Mouse (Mus musculus) MEL (cell line): ENCODE measurements around the gene Psmb7. TPM values are rescaled to one million over a fixed set of nuclear protein-coding genes. Genes with fewer than 3 reads are reported as not detected.

Experiments used
- DNase-seq: peaks from one replicate; pipeline ENCODE4 v3.0.0; 2011; ENCODE audit warnings: low read depth, low spot score
- H3K27ac ChIP-seq: 2 replicates; pipeline ENCODE4 v1.5.1; 2012; ENCODE audit warnings: low read depth, mild to moderate bottlenecking, control low read depth, low read length, moderate library complexity; ENCODE audit not compliant: control insufficient read depth
- H3K27me3 ChIP-seq, 2 experiments: fragments of 150-350 bp in 1 of 2; sonication (generic) in 1 of 2; 2 replicates each; pipeline ENCODE4 v1.6.1; 2012; ENCODE audit warnings: low read length in 2 of 2, mild to moderate bottlenecking in 2 of 2, improper control_type of control experiment in 1 of 2, moderate library complexity in 1 of 2; ENCODE audit not compliant: insufficient read depth in 2 of 2, control insufficient read depth in 1 of 2
- H3K36me3 ChIP-seq, 2 experiments: 2 replicates each; pipeline ENCODE4 v1.6.1; 2012 to 2014; ENCODE audit warnings: low read length in 2 of 2, improper control_type of control experiment in 1 of 2, inconsistent platforms in 1 of 2, mild to moderate bottlenecking in 1 of 2; ENCODE audit not compliant: insufficient read depth in 2 of 2, control insufficient read depth in 1 of 2
- H3K4me1 ChIP-seq, 2 experiments: fragments of 150-350 bp in 1 of 2; sonication (generic) in 1 of 2; 2 replicates each; pipeline ENCODE4 v1.6.1; 2012; ENCODE audit warnings: low read length in 2 of 2, improper control_type of control experiment in 1 of 2, mild to moderate bottlenecking in 1 of 2; ENCODE audit not compliant: insufficient read depth in 2 of 2, control insufficient read depth in 1 of 2
- H3K4me3 ChIP-seq, 2 experiments: fragments of 150-350 bp in 1 of 2; sonication (generic) in 1 of 2; 2 replicates each; pipeline ENCODE4 v1.5.1; 2012; ENCODE audit warnings: low read depth in 2 of 2, low read length in 2 of 2, mild to moderate bottlenecking in 2 of 2, moderate library complexity in 2 of 2, control low read depth in 1 of 2, improper control_type of control experiment in 1 of 2; ENCODE audit not compliant: control insufficient read depth in 1 of 2, insufficient read depth in 1 of 2
- H3K79me2 ChIP-seq: 2 replicates; pipeline ENCODE4 v1.6.1; 2012; ENCODE audit warnings: mild to moderate bottlenecking, low read length, moderate library complexity; ENCODE audit not compliant: control insufficient read depth, poor library complexity, insufficient read depth
- H3K9ac ChIP-seq: 2 replicates; pipeline ENCODE4 v1.6.1; 2012; ENCODE audit warnings: low read depth, mild to moderate bottlenecking, control low read depth, low read length, moderate library complexity; ENCODE audit not compliant: control insufficient read depth, poor library complexity, severe bottlenecking
- H3K9me3 ChIP-seq: fragments of 150-350 bp; sonication (generic); replicated peaks from 2 replicates; pipeline ENCODE4 v1.6.1; 2012; ENCODE audit warnings: mild to moderate bottlenecking, low read length, improper control_type of control experiment, moderate library complexity; ENCODE audit not compliant: insufficient read depth
- BHLHE40 ChIP-seq: IDR thresholded peaks from 2 replicates; pipeline ENCODE4 v1.6.1; 2012; ENCODE audit warnings: low read depth, mild to moderate bottlenecking, inconsistent platforms, low read length, improper control_type of control experiment, borderline replicate concordance
- CHD1 ChIP-seq: IDR thresholded peaks from 2 replicates; pipeline ENCODE4 v1.6.1; 2012; ENCODE audit warnings: low read depth, mild to moderate bottlenecking, inconsistent platforms, low read length, improper control_type of control experiment
- CHD2 ChIP-seq: IDR thresholded peaks from 2 replicates; pipeline ENCODE4 v1.6.1; 2011; ENCODE audit warnings: low read length, improper control_type of control experiment
- ELF1 ChIP-seq: IDR thresholded peaks from 2 replicates; pipeline ENCODE4 v1.6.1; 2014; ENCODE audit warnings: low read depth, mild to moderate bottlenecking, inconsistent platforms, low read length, improper control_type of control experiment, moderate library complexity
- EP300 ChIP-seq, 2 experiments: IDR thresholded peaks; 2 replicates each; pipeline ENCODE4 v1.6.1; 2011; ENCODE audit warnings: improper control_type of control experiment in 2 of 2, low read length in 2 of 2, low read depth in 1 of 2, mild to moderate bottlenecking in 1 of 2
- ETS1 ChIP-seq: IDR thresholded peaks from 2 replicates; pipeline ENCODE4 v1.6.1; 2012; ENCODE audit warnings: low read depth, mild to moderate bottlenecking, inconsistent platforms, low read length, improper control_type of control experiment, moderate library complexity
- GABPA ChIP-seq: IDR thresholded peaks from 2 replicates; pipeline ENCODE4 v1.6.1; 2012; ENCODE audit warnings: low read depth, mild to moderate bottlenecking, inconsistent platforms, low read length, improper control_type of control experiment, moderate library complexity
- GATA1 ChIP-seq: IDR thresholded peaks from 2 replicates; pipeline ENCODE4 v1.6.1; 2011; ENCODE audit warnings: low read depth, low read length, improper control_type of control experiment
- KAT2A ChIP-seq: conservative IDR thresholded peaks from 2 replicates; pipeline ENCODE4 v1.6.1; 2012; ENCODE audit warnings: low read depth, low read length, improper control_type of control experiment, inconsistent platforms
- MAFK ChIP-seq: IDR thresholded peaks from 2 replicates; pipeline ENCODE4 v1.6.1; 2011; ENCODE audit warnings: low read depth, mild to moderate bottlenecking, low read length, improper control_type of control experiment, borderline replicate concordance
- MAX ChIP-seq: IDR thresholded peaks from 2 replicates; pipeline ENCODE4 v1.6.1; 2011; ENCODE audit warnings: low read length, improper control_type of control experiment
- MAZ ChIP-seq: IDR thresholded peaks from 2 replicates; pipeline ENCODE4 v1.6.1; 2012; ENCODE audit warnings: low read depth, mild to moderate bottlenecking, inconsistent platforms, low read length, improper control_type of control experiment
- MXI1 ChIP-seq: IDR thresholded peaks from 2 replicates; pipeline ENCODE4 v1.6.1; 2011; ENCODE audit warnings: mild to moderate bottlenecking, low read depth, low read length, improper control_type of control experiment
- MYC ChIP-seq: IDR thresholded peaks from 2 replicates; pipeline ENCODE4 v1.6.1; 2011; ENCODE audit warnings: low read depth, mild to moderate bottlenecking, low read length, improper control_type of control experiment, moderate library complexity
- POLR2A ChIP-seq, 2 experiments: IDR thresholded peaks; 2 replicates each; pipeline ENCODE4 v1.6.1; 2011 to 2012; ENCODE audit warnings: low read length in 2 of 2, mild to moderate bottlenecking in 2 of 2, control low read depth in 1 of 2, improper control_type of control experiment in 1 of 2, low read depth in 1 of 2, moderate library complexity in 1 of 2; ENCODE audit not compliant: control insufficient read depth in 1 of 2, insufficient read depth in 1 of 2, poor library complexity in 1 of 2
- POLR2AphosphoS5 ChIP-seq: IDR thresholded peaks from 2 replicates; pipeline ENCODE4 v1.6.1; 2012; ENCODE audit warnings: low read depth, borderline replicate concordance, mild to moderate bottlenecking, inconsistent platforms, low read length, moderate library complexity, mixed read lengths
- RCOR1 ChIP-seq: IDR thresholded peaks from 2 replicates; pipeline ENCODE4 v1.6.1; 2012; ENCODE audit warnings: low read depth, mild to moderate bottlenecking, inconsistent platforms, low read length, improper control_type of control experiment
- SMC3 ChIP-seq: IDR thresholded peaks from 2 replicates; pipeline ENCODE4 v1.6.1; 2011; ENCODE audit warnings: low read depth, low read length, improper control_type of control experiment
- UBTF ChIP-seq: IDR thresholded peaks from 2 replicates; pipeline ENCODE4 v1.6.1; 2012; ENCODE audit warnings: low read depth, mild to moderate bottlenecking, inconsistent platforms, low read length, improper control_type of control experiment, moderate library complexity, borderline replicate concordance; ENCODE audit not compliant: insufficient read depth
- USF1 ChIP-seq: IDR thresholded peaks from 2 replicates; pipeline ENCODE4 v1.6.1; 2014; ENCODE audit warnings: low read depth, mild to moderate bottlenecking, inconsistent platforms, low read length, improper control_type of control experiment, moderate library complexity
- USF2 ChIP-seq, 2 experiments: IDR thresholded peaks; 2 replicates each; pipeline ENCODE4 v1.6.1; 2011 to 2012; ENCODE audit warnings: improper control_type of control experiment in 2 of 2, low read length in 2 of 2, borderline replicate concordance in 1 of 2, inconsistent platforms in 1 of 2, low read depth in 1 of 2, mild to moderate bottlenecking in 1 of 2; ENCODE audit not compliant: insufficient read depth in 1 of 2
- ZMIZ1 ChIP-seq: IDR thresholded peaks from 2 replicates; pipeline ENCODE4 v1.6.1; 2012; ENCODE audit warnings: low read depth, mild to moderate bottlenecking, inconsistent platforms, low read length, improper control_type of control experiment, moderate library complexity
- ZNF384 ChIP-seq: IDR thresholded peaks from 2 replicates; pipeline ENCODE4 v1.6.1; 2012; ENCODE audit warnings: low read depth, mild to moderate bottlenecking, inconsistent platforms, low read length, improper control_type of control experiment
- polyA plus RNA-seq, 2 experiments: library from polyadenylated mRNA; stranded (reverse) in 1 of 2; unstranded in 1 of 2; fragments of >175 nt in 1 of 2; fragments of >200 nt in 1 of 2; gene quantifications; 2 replicates each; pipeline versions ENCODE4 v1.2.1 to v1.2.4; 2012; ENCODE audit warnings: low replicate concordance in 2 of 2, low read depth in 1 of 2; ENCODE audit not compliant: insufficient read length in 2 of 2, insufficient read depth in 1 of 2, missing spikeins in 1 of 2
- total RNA-seq: library from RNA; depleted of rRNA; stranded (reverse); fragments of 300-350 nt; gene quantifications from 2 replicates; pipeline ENCODE4 v1.2.3, GENCODE M21; 2012

The Psmb7 gene
- total and polyA plus RNA-seq, 3 experiments, result 337 to 367 TPM; not detected in 1

- Histone ChIP-seq H3K36me3 (no peaks in the 10 kb centered on the region), H3K4me1 (no peaks in the 10 kb centered on the region), H3K9ac (no peak overlapping the region), H3K9me3 (no peaks in the 10 kb centered on the region), H3K27ac (no peak overlapping the region), H3K27me3 (no peaks in the 10 kb centered on the region), H3K4me3 (no peak overlapping the region), H3K79me2 (no peaks in the 10 kb centered on the region)
- TF ChIP-seq MAFK (no peak), USF2 (IDR thresholded peaks at IDR 0.05; ENCODE audit: borderline replicate concordance in 1 of 2, insufficient read depth in 1 of 2, low read depth in 1 of 2, low read length in 2 of 2) (no peak), MYC (no peak), UBTF (no peak), MXI1 (no peak), KAT2A (no peak), GABPA (no peak), ZMIZ1 (no peak), USF1 (no peak), SMC3 (no peak), GATA1 (no peak), MAX (no peak), CHD1 (no peak), ETS1 (no peak), CHD2 (no peak), ZNF384 (no peak), ELF1 (no peak), EP300 (IDR thresholded peaks at IDR 0.05; ENCODE audit: low read depth in 1 of 2, low read length in 2 of 2) (no peak), RCOR1 (no peak), POLR2AphosphoS5 (no peak)
- no peak for DNase-seq
These were observed 95.9 kb downstream of the Psmb7 start for GRCm38 (mm10) chr2:38547793-38548517.

DNA sequence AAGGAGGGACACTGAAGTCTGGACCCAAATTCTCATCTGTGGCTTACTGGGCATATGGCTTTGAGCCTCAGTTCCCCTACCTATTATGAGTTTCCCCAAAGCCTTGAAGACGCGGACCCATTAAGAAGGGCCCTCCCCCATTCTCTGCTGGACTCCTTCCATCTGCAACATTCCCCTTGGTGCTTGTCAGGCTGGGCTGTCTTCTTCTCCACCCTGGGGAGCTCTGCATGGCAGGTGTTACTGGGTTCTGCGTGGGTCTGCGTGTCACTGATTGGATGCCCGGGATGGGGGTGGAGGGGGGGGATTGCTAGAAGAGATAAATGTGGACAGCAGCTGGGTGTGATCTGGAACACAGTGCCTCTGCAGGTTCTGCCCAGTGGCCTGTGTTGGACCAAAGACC lies 97.1 kb downstream of the Psmb7 start:
- H3K4me1 ChIP-seq, result peaks cover 0 to 5% of the 10 kb centered on the region in 2 experiments; a peak in 1 of 4 replicates
- H3K27me3 ChIP-seq, result no peaks in the 10 kb centered on the region
- no peak overlapping the region for H3K9ac ChIP-seq
- no peaks in the 10 kb centered on the region for H3K36me3 ChIP-seq
- no peak for DNase-seq
- no peaks in the 10 kb centered on the region for H3K79me2 ChIP-seq
- no peak overlapping the region for H3K4me3 ChIP-seq
- TF ChIP-seq USF1, result no peak
- no peak for TF ChIP-seq MXI1
- TF ChIP-seq RCOR1, result no peak
- no peak for TF ChIP-seq MAZ
- no peak for TF ChIP-seq BHLHE40
- TF ChIP-seq POLR2A (IDR thresholded peaks at IDR 0.05; ENCODE audit: control insufficient read depth in 1 of 2, insufficient read depth in 1 of 2, low read depth in 1 of 2, low read length in 2 of 2, poor library complexity in 1 of 2), result no peak
- no peak overlapping the region for H3K27ac ChIP-seq
- no peaks in the 10 kb centered on the region for H3K9me3 ChIP-seq
